Mouse (Mus musculus) embryonic facial prominence, embryonic 15.5 days (tissue): ENCODE measurements around the gene Ccn1. TPM values are rescaled to one million over a fixed set of nuclear protein-coding genes. Genes with fewer than 3 reads are reported as not detected.
A peak's percentile ranks its signal among the peaks of the same experiment; 100 is the strongest.

Experiments used
- ATAC-seq: fragments of 200-750 bp; cut with Nextera tagmentation; 2 replicates; pipeline ENCODE4 v1.8.0; 2017; ENCODE audit warnings: low read depth, moderate TSS enrichment; ENCODE audit not compliant: insufficient number of reproducible peaks, low FRiP score, low TSS enrichment
- H3K27ac ChIP-seq: fragments of 300-500 bp; sonication (generic); replicated peaks from 2 replicates; pipeline ENCODE4 v1.5.1; 2015; ENCODE audit warnings: mild to moderate bottlenecking, inconsistent platforms
- H3K27me3 ChIP-seq: fragments of 300-500 bp; sonication (generic); 2 replicates; pipeline ENCODE4 v1.6.1; 2015; ENCODE audit warnings: inconsistent platforms
- H3K36me3 ChIP-seq: fragments of 300-500 bp; sonication (generic); 2 replicates; pipeline ENCODE4 v1.6.1; 2015; ENCODE audit warnings: mild to moderate bottlenecking, inconsistent platforms
- H3K4me1 ChIP-seq: fragments of 300-500 bp; sonication (generic); 2 replicates; pipeline ENCODE4 v1.6.1; 2015; ENCODE audit warnings: inconsistent platforms
- H3K4me2 ChIP-seq: fragments of 300-500 bp; sonication (generic); replicated peaks from 2 replicates; pipeline ENCODE4 v1.6.1; 2015; ENCODE audit warnings: mild to moderate bottlenecking, inconsistent platforms
- H3K4me3 ChIP-seq: fragments of 300-500 bp; sonication (generic); replicated peaks from 2 replicates; pipeline ENCODE4 v1.5.1; 2015; ENCODE audit warnings: mild to moderate bottlenecking, inconsistent platforms
- H3K9ac ChIP-seq: fragments of 300-500 bp; sonication (generic); 2 replicates; pipeline ENCODE4 v1.6.1; 2015; ENCODE audit warnings: inconsistent platforms
- H3K9me3 ChIP-seq: fragments of 300-500 bp; sonication (generic); replicated peaks from 2 replicates; pipeline ENCODE4 v1.6.1; 2016; ENCODE audit warnings: inconsistent platforms
- WGBS: fragments of 180-500 bp; shearing (Covaris S2); methylation state at CpG from one replicate; pipeline ENCODE4 v1.1.7; 2015; 5-methylcytosine and 5-hydroxymethylcytosine counted together
- polyA plus RNA-seq: library from polyadenylated mRNA; unstranded; fragments of >200 nt; fragmentation: Nextera tagmentation; extraction: Ambion mirVana; gene quantifications from 2 replicates; pipeline ENCODE4 v1.2.1, GENCODE M21; 2015

The Ccn1 gene
- polyA plus RNA-seq, 1 experiment from 2014 or later, result 66.0 TPM

DNA sequence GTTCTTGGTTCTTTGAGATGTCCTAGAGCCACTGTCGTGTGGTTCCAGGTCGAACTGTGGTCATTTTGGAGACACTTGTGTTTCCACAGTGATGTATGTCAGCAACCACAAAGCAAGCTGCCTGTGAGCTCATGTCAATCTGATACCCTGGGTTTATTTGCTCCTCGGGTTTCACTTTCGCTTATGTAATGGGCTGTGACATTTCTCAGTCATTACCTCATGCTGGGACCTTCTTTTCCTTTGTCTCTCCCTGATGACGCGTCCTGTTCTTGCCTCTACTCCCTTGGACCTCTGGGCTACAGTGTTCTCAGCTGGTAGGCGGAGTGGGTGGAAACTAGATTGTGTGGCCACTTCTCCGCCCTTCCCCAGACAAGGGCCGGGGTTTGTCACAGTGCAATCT is 31.5 kb downstream of the Ccn1 start:
- no peak overlapping the region for H3K27ac ChIP-seq

DNA sequence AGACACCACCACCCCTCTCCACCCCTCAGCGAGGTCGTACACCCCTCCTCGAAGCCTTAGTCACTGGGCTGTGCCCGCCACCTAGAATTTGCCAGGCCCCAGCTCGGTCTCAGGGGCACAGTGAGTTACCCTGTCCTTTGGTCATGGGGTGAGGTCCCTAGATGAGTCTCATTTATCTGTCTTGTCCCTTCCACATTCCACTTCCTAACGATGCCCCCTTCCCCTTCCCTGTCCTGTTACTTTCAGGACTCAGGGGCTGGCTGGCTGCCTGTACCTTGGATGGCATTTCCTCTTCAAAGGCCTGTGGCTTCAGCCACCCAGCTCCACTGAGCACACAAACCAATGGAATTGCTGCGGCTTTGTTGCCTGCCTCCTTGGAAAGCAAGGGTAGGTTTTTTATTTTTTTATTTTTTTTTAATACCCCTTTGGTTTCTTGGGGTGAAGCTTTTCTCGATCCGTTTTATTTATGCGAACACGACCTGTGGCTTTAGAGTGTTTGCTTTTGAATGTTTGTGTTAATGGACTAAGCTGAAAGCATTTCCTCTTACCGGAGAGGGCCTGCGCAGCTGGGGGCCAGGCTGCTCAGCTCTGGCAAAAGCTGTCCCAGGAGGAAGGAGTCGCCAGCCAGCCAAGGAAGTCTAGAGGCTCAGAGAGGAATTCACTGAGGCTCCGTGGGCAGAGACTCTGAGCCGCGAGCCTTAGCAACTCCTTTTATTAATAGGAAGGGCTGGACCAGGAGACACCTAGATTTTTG is 35.2 kb downstream of the Ccn1 start:
- H3K4me3 ChIP-seq, result no peak overlapping the region
- no peaks in the 10 kb centered on the region for H3K27me3 ChIP-seq
- 18% methylated on average over 17 of the region's 17 CpGs for WGBS
- peak overlapping the region; percentile 78 for H3K27ac ChIP-seq
- ATAC-seq, result peak; percentile 66; the same call in 1 of the 2 replicates
- H3K9ac ChIP-seq, result no peak overlapping the region; the same call in 1 of the 2 replicates
- peaks cover 21% of the 10 kb centered on the region for H3K4me1 ChIP-seq
- peak overlapping the region; percentile 30 for H3K4me2 ChIP-seq
- no peaks in the 10 kb centered on the region for H3K36me3 ChIP-seq
- H3K9me3 ChIP-seq, result no peaks in the 10 kb centered on the region

More for the DNA sequence above, 31.5 kb downstream of the Ccn1 start:
- Histone ChIP-seq H3K9ac (no peak overlapping the region), H3K4me1 (peaks cover 21% of the 10 kb centered on the region), H3K36me3 (no peaks in the 10 kb centered on the region), H3K9me3 (no peaks in the 10 kb centered on the region), H3K27me3 (no peaks in the 10 kb centered on the region), H3K4me3 (no peak overlapping the region), H3K4me2 (no peak overlapping the region)
- no peak for ATAC-seq
- 71% methylated on average over 9 of the region's 9 CpGs for WGBS

DNA sequence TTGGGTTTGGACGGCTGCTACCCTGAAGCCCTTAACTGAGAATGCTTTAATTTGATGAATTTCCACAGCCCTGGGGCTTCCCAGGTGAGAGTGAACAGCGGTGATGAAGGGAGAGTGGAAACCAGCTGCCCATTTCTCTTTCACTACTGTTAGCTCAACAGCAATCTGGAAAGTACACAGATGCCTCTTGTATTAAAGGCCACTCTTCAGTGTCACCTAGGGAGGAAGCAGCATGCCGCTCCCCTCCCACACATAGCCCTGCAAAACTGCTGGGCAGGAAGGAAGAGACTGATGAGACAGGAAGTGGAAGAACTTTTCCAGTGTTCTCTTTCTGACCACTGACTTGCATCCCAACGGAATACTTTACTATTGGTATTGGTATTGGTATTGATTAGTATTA is 36.5 kb downstream of the Ccn1 start:
- Histone ChIP-seq H3K36me3 (no peaks in the 10 kb centered on the region), H3K4me2 (no peak overlapping the region), H3K27ac (no peak overlapping the region), H3K27me3 (no peaks in the 10 kb centered on the region), H3K9ac (no peak overlapping the region), H3K4me3 (no peak overlapping the region), H3K4me1 (peaks cover 21% of the 10 kb centered on the region), H3K9me3 (no peaks in the 10 kb centered on the region)
- no peak for ATAC-seq
- 74% methylated on average over 4 of the region's 4 CpGs for WGBS

DNA sequence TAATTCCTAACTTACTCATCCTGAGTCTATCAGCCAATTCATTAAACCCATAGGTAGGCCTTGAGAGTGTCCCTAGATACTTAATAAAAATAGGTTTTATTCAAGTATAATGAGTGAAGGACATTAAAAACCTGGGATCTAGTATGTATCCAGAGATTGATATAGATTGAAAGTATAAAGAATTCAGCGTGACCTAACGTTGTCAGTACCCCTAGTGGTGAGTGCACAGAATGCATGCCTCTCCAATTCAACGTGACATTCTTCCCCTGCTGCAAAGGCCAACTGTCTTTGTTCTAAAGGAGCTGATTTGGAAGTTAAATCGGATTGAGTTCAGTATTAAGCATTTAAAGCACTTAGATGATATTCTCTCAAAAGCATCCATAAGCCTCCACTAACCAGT is 37.1 kb downstream of the Ccn1 start:
- Histone ChIP-seq H3K27me3 (no peaks in the 10 kb centered on the region), H3K4me1 (peaks cover 21% of the 10 kb centered on the region), H3K9me3 (no peaks in the 10 kb centered on the region), H3K4me3 (no peak overlapping the region), H3K9ac (no peak overlapping the region), H3K36me3 (no peaks in the 10 kb centered on the region; the same call in 1 of the 2 replicates), H3K27ac (no peak overlapping the region), H3K4me2 (no peak overlapping the region)
- no peak for ATAC-seq
- WGBS, result 19% methylated on average over 4 of the region's 4 CpGs

DNA sequence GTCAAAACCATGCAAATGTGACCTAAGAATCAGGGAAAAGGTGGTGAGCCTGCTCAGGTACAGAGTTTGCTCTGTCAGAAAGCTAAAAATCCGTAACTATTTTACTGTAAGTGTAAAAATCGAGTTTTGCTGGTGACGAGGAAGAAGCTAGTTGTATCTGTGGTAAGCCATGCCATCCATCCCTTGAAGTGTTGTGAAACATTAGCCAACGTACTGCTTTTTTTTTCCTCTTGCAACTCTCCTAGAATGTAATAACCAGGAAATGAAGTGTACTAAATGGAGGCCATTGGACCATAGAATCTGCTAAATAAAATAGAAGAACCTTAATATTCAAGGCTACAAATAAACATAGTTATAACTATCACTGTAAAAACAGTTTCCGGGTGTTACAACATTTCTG is 41.5 kb downstream of the Ccn1 start:
- Histone ChIP-seq H3K27me3 (no peaks in the 10 kb centered on the region), H3K4me1 (no peaks in the 10 kb centered on the region), H3K4me3 (no peak overlapping the region), H3K4me2 (no peak overlapping the region), H3K27ac (no peak overlapping the region), H3K36me3 (peaks cover 25% of the 10 kb centered on the region), H3K9ac (no peak overlapping the region), H3K9me3 (no peaks in the 10 kb centered on the region)
- 94% methylated on average over 5 of the region's 5 CpGs for WGBS
- no peak for ATAC-seq

DNA sequence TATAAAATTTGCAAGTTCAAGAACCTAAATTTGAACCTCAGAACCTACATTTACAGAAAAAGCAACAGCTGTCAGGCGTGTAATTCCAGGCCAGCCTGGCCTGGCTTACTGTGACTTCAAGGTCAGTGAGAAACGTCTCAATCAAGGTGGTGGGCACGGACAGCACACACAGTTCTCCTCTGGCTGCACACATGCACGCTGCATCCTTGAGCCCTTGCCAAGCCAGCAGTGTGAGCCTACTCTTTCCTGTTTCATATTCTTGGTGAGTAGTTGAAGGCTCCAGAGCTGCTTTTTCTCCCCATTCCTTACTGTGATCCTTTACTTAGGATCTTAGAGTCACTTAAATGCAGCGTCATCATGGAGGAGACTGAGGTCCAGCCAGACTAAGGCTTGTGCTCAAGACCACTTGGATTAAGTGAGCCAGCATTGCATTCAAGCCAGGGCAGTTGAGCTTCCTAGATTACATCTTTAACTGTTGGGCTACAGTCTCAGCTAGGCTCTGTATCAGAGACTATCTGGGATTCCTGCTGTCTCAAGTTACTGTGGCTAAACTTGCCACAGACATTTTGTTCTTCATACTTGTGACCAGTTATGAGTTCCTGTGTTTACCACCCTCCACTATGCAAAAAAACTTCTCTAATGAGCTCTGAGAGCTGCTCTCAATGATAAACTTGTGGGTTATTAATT is 44.2 kb downstream of the Ccn1 start:
- Histone ChIP-seq H3K27ac (no peak overlapping the region), H3K27me3 (no peaks in the 10 kb centered on the region), H3K4me3 (no peak overlapping the region), H3K4me1 (no peaks in the 10 kb centered on the region), H3K4me2 (no peak overlapping the region), H3K9ac (no peak overlapping the region), H3K9me3 (no peaks in the 10 kb centered on the region), H3K36me3 (peaks cover 35% of the 10 kb centered on the region)
- ATAC-seq, result no peak
- WGBS, result 84% methylated on average over 5 of the region's 5 CpGs

DNA sequence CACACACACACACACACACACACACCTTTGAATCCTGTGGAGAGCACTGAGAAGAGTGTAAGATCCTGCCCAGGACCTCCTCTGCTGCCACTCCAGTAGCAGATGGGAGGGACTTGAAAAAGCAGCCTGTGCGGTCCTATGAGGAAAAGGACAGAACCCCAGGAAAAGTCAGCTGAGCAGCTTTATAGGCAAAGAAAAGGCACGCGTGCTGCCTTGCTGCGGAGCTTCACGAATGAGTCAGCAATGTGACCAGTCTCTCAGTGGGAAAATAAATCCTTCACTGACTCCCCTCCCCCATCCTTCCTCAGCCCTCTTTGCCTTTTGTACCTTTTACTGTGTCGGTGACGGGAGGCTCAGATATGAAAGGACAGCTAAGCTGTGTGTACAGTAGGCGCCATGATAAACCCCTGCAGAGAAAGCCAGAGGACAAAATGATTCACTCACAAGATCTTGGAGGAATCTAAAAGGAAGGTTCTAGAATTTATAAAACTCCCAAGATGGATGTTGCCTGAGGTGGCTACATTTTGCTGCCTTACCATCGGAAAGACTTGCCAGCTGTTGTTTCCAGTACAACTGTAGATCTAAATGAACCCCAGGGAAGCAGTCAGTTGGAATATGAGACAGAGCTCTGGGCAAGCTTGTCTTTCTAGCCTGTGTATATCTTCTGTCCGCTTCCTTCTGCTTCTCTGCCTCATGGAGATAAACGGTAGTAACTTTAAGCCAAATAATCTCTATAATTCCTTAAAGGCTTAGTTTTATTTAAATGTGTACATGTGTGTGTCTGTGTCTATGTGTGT is 47.2 kb downstream of the Ccn1 start:
- Histone ChIP-seq H3K27ac (0 out of 2 replicates have a peak overlapping the region, but pooled peaks have one; percentile 18), H3K36me3 (peaks cover 58% of the 10 kb centered on the region)
- no peak for ATAC-seq

DNA sequence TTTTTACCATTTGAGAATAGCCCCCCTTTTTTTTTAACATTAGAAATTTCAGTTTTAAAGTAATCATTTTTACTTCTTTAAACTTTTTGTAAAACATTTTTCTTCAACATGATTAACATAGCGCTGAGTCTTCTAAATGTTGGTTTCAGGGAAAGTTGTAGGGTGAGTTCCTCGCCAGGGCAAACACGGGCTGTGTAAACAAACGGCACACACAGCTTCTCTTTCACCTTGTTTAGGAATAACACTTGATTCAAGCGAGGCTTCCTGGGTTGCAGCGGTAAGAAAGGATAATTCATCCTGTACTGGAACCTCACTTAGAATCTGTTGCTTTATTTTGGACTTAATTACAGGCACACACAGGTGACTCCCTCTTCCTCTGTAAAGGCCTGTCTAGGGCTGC is 48.4 kb downstream of the Ccn1 start:
- H3K9me3 ChIP-seq, result no peaks in the 10 kb centered on the region
- H3K4me3 ChIP-seq, result no peak overlapping the region
- peaks cover 53% of the 10 kb centered on the region for H3K36me3 ChIP-seq
- no peaks in the 10 kb centered on the region for H3K27me3 ChIP-seq
- no peaks in the 10 kb centered on the region for H3K4me1 ChIP-seq
- H3K27ac ChIP-seq, result no peak overlapping the region; the same call in 1 of the 2 replicates
- no peak overlapping the region for H3K4me2 ChIP-seq
- H3K9ac ChIP-seq, result no peak overlapping the region
- 66% methylated on average over 6 of the region's 6 CpGs for WGBS
- no peak for ATAC-seq

More for the DNA sequence above, 47.2 kb downstream of the Ccn1 start:
- H3K4me1 ChIP-seq, result no peaks in the 10 kb centered on the region
- H3K4me2 ChIP-seq, result no peak overlapping the region
- no peak overlapping the region for H3K9ac ChIP-seq
- 68% methylated on average over 11 of the region's 11 CpGs for WGBS
- no peaks in the 10 kb centered on the region for H3K27me3 ChIP-seq
- H3K4me3 ChIP-seq, result no peak overlapping the region
- H3K9me3 ChIP-seq, result no peaks in the 10 kb centered on the region

DNA sequence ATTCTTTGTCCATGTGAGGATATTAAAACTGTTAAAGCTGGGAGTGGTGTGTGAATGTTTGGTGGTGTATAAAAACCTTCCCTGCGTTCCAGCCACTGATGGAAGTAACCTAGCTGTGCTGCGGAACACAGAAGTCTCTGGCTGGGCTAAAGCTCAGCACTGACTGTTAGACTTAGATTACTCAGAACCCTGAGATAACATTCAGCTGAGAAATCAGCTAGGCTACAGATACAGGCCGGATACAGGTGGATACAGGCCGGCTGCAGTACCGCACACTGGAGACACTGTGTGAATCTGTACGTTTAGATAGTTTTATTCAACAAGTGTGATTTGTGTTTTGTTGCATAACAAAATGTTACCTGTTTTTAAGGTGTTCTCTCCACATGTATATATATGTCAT is 49.0 kb downstream of the Ccn1 start:
- peaks cover 56% of the 10 kb centered on the region for H3K36me3 ChIP-seq
- 90% methylated on average over 6 of the region's 6 CpGs for WGBS
- ATAC-seq, result no peak
- H3K4me2 ChIP-seq, result no peak overlapping the region
- H3K9me3 ChIP-seq, result no peaks in the 10 kb centered on the region
- no peak overlapping the region for H3K4me3 ChIP-seq
- H3K9ac ChIP-seq, result no peak overlapping the region
- no peak overlapping the region for H3K27ac ChIP-seq
- no peaks in the 10 kb centered on the region for H3K4me1 ChIP-seq
- no peaks in the 10 kb centered on the region for H3K27me3 ChIP-seq

DNA sequence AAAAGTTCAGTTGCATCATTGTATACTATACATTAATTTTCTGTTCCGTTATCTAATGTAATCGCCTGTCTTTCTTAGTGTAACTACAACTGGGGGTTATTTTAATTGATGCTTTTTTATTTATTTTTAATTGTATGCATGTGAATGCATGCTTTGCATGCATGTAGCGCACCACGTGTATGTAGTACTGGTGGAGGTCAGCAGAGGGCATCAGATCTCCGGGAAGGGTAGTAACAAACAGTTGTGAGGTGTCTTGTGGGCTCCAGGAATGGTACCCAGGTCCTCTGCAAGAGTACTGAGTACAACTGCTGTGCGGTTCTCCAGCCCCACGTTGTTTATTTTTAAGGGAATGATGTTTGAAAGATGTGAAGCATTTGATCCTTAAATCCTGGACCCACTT is 50.7 kb downstream of the Ccn1 start:
- Histone ChIP-seq H3K9me3 (no peaks in the 10 kb centered on the region), H3K4me1 (no peaks in the 10 kb centered on the region), H3K9ac (no peak overlapping the region), H3K27ac (no peak overlapping the region), H3K36me3 (peaks cover 61% of the 10 kb centered on the region), H3K4me3 (no peak overlapping the region), H3K4me2 (no peak overlapping the region), H3K27me3 (no peaks in the 10 kb centered on the region)
- ATAC-seq, result no peak
- 96% methylated on average over 7 of the region's 7 CpGs for WGBS
